Mouse (Mus musculus) lung, postnatal 25 days (tissue): ENCODE measurements around the gene Med7.

Source experiments
- DNase-seq: peaks from one replicate; pipeline ENCODE4 v3.0.0; 2022; ENCODE audit warnings: low spot score

Med7 gene

DNA sequence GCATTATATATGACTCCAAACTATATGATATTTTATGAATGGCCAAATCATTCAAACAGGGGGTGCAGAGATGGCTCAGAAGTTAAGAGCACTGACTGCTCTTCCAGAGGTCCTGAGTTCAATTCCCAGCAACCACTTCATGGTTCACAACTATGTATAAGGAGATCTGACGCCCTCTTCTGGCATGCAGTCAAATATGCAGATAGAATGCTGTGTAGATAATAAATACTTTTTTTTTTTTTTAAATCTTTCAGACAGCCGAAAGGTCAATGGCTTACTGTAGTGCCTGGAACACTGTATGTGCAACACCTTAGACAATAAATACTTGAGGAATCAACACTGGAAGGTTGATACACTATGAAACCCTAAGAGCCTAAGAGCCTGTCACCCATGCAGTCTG, 6.6 kb upstream of the Med7 start:
- no peak for DNase-seq

- DNase-seq: peak; percentile 72
Observed at GRCm38 (mm10) chr11:46431129-46431528, 5.6 kb upstream of the Med7 start.

- no peak for DNase-seq
Observed at GRCm38 (mm10) chr11:46435363-46435762, 1.4 kb upstream of the Med7 start.

DNA sequence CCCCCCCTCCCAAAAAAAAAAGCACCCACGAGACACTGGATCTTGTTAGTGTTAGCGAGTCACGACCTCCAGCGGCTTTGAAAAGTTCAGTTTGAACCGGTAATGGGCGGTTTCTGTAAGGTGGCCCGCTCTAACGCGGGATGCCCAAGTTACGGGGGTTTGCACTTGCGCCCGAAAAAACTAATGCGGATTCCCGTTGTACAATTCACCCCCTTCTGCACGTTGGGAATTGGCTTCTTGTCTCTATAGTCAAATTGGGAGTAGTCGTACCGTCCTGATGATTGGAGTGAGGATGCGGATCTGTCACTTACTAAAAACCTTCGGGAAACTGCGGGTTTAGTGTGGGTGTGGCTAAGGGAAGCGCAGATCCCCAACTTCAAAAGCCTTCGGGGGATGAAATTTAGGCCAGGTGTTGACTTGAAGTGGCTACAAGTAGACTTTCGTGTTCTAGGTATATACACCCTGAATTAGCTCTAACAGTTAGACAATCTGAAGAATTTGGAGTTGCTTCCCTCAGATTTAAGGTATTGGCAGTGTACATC, 805 bp downstream of the Med7 start:
- DNase-seq: no peak

DNA sequence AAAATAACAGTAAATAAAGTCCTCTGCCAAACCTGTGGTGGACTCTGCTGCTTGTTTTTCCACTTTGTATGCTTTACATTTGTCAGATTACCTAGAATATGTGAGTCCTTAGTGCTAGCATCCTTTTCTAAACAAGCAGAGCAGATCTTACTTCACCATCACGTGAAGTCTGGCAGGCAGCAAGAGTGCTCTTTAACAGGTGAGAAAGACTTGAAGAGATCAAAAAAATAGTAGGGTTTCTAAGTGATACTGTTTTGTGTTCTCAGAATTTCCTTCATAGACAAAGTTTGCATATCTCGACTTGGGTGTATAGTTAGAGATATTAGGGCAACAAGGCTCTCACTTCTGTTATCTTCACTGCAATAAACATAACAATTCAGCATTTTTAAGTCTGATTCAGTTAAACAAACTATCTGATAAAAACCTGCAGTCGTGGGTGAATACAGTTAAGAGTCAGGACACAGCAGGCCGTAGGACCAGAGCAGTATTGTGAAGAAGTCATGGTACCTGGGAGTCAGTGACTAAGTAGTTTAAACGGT, 2.3 kb downstream of the Med7 start:
- DNase-seq: no peak

DNA sequence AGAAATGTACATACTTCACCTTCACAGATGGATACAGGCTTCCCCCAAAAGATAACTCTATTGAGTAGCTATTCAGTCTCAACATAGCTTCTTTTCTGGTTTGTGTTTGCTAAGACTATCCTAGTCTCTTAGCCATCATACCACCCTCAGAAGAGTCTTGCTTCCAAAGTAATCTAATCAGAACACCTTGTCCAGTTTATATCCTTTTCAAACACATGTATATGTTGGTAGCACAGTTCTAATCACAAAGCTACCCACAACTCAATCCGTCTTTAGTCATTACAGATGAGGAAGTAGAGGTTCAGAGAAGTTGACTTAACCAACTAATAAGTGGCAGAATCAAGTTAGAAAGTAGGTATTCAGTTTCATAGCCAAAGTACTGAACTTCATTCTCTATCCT, 5.0 kb downstream of the Med7 start:
- DNase-seq: no peak

- DNase-seq: no peak
Observed at GRCm38 (mm10) chr11:46443152-46443551, 6.4 kb downstream of the Med7 start.

- DNase-seq: no peak
Observed at GRCm38 (mm10) chr11:46443979-46444378, 7.3 kb downstream of the Med7 start.

GRCm38 (mm10) chr11:46446150-46446549, 9.4 kb downstream of the Med7 start:
- no peak for DNase-seq

DNA sequence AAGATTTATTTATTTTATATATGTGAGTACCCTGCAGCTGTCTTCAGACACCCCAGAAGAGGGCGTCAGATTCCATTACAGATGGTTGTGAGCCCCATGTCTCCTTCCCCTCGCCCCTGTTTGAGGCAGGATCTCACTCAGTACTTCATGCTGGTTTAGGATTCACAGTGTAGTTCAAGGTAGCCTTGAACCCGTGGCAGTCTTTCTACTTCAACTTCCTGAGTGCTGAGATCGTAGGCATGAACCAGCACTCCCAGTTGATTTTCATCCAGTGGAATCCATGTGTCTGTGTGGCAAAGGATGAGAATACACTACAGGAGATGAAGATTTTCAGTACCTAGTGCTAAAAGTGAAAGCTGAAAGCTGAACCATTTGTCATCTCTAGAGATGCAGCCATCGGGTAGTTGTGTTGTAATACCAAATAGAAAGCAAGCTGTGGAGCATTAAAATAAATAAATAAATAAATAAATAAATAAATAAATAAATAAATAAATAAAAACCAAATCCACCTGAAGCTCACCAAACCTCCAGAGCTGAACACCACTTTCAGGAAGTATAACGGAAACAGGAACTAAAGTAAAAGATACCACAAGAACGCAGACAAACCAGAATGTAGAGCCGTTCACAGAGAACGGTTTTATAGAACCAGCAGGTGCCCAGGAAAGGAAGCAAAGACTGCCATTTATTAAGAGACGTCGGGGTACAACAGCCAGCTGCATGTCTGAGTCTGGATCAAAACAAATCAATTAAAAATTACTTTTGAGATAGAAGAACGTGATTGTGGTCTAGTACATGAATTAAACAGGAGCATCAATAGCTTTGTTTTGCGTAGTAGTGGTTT, 11.1 kb downstream of the Med7 start:
- no peak for DNase-seq

GRCm38 (mm10) chr11:46449461-46450080, 12.8 kb downstream of the Med7 start:
- no peak for DNase-seq

DNA sequence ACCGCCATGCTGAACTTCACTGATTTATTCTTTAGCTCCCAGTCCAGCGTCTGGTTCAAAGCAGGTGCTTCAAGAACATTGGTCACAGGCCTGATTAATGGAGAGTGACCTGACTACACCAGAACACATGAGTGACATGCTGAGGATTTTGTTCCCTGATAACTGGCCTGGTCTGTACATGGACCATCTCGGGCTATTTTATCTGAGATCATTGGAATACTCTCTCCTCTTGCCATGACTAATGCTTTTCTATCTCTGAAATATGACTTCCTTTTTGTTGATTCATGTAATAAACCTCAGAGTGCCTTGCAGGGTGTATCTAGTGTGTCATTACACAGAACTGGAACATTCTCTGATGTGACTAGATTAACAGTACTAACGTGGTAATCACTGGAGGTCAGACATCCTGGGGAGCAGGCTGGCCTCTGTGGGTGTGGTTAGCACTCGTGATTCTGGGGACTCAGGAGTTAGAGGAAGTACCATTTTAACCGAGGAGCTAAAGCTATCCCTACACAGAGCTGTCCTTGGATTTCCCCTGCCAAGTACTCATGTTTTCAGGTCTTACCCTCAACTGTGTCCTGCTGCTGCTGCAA, 17.8 kb downstream of the Med7 start, which contains the start of gene Havcr2:
Havcr2 (plus strand) TSS at position 483 of the 593 bp plus-strand sequence.
- DNase-seq: peak; percentile 41

- DNase-seq: no peak
Observed at GRCm38 (mm10) chr11:46459960-46460359, 23.2 kb downstream of the Med7 start.

- peak; percentile 18 for DNase-seq
Observed at GRCm38 (mm10) chr11:46461362-46461761, 24.6 kb downstream of the Med7 start.

DNA sequence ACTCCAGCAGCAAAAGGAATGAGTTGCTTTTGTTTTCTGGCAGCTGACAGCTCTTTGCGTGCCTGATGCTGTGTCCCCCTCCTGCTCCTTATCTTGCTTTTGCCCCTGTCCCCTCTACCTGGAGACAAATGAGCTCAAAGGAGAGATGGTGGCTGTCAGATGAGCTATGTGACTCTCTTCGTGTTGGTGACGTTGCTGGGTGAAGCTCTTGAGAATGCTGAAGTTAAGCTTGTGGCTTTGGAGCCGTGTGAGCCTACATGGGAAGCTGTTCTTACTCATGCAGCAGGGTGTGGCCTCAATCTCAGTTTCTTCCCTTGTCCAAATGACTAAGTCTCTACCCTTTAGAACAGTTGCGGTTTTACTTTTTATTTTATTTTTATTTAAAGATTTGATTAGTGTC, 25.2 kb downstream of the Med7 start:
- DNase-seq: peak; percentile 5

GRCm38 (mm10) chr11:46466878-46467277, 30.2 kb downstream of the Med7 start:
- DNase-seq: no peak

GRCm38 (mm10) chr11:46474220-46474619, 37.5 kb downstream of the Med7 start:
- no peak for DNase-seq

DNA sequence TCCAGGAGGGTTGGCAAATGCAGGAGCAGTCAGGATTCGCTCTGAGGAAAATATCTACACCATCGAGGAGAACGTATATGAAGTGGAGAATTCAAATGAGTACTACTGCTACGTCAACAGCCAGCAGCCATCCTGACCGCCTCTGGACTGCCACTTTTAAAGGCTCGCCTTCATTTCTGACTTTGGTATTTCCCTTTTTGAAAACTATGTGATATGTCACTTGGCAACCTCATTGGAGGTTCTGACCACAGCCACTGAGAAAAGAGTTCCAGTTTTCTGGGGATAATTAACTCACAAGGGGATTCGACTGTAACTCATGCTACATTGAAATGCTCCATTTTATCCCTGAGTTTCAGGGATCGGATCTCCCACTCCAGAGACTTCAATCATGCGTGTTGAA, 42.6 kb downstream of the Med7 start:
- DNase-seq: no peak

- peak; percentile 41 for DNase-seq
Observed at GRCm38 (mm10) chr11:46480517-46480916, 43.8 kb downstream of the Med7 start.

GRCm38 (mm10) chr11:46488231-46488630, 51.5 kb downstream of the Med7 start:
- no peak for DNase-seq

DNA sequence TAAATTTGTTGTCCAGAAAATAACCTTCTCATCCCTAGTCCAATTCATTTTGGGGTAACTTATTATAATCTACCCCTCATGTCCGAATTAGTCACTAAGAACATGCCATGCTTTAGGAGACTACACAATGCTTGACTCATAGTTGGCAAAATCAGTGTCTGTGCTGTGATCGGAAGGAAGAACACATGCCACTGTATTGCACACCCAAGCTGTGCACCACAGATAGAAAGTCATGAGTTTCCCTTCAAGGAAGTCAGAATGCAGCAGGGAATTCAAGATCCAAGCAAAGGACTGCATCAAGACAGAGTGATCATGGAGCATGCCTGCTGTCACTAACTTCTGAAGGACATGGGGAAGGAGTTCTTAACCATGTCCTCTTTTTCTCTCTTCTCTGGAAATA, 51.9 kb downstream of the Med7 start:
- no peak for DNase-seq
